Mouse (Mus musculus) right cerebral cortex, postnatal 10 days (tissue): Measurements from ENCODE around the gene Inpp5a.

Experiments used
- DNase-seq, 2 experiments: peaks; one replicate each; pipeline ENCODE4 v3.0.0; 2021; ENCODE audit warnings: low spot score in 2 of 2

Gene Inpp5a

GRCm38 (mm10) chr7:139388670-139389212 lies at the start of gene Inpp5a:
Inpp5a (plus strand) TSS chr7:139389109.
- DNase-seq, result peak; percentile 99

GRCm38 (mm10) chr7:139339184-139339583 lies 49.7 kb upstream of the Inpp5a start:
- DNase-seq, result no peak

GRCm38 (mm10) chr7:139341020-139341660 lies 47.8 kb upstream of the Inpp5a start:
- DNase-seq, result peak in 1 of 2 experiments; percentile 44

- no peak for DNase-seq
Observed at GRCm38 (mm10) chr7:139342809-139343208, 46.1 kb upstream of the Inpp5a start.

GRCm38 (mm10) chr7:139347051-139347450 lies 41.9 kb upstream of the Inpp5a start:
- DNase-seq, result no peak

GRCm38 (mm10) chr7:139350606-139351005 lies 38.3 kb upstream of the Inpp5a start:
- no peak for DNase-seq

GRCm38 (mm10) chr7:139354370-139355139 lies 34.4 kb upstream of the Inpp5a start:
- DNase-seq, result no peak

GRCm38 (mm10) chr7:139357043-139357442 lies 31.9 kb upstream of the Inpp5a start:
- no peak for DNase-seq

GRCm38 (mm10) chr7:139359906-139360305 lies 29.0 kb upstream of the Inpp5a start:
- no peak for DNase-seq

GRCm38 (mm10) chr7:139360890-139361559 lies 27.9 kb upstream of the Inpp5a start:
- DNase-seq, result no peak

- DNase-seq, result no peak
Observed at GRCm38 (mm10) chr7:139361799-139362198, 27.1 kb upstream of the Inpp5a start.

GRCm38 (mm10) chr7:139362514-139362913 lies 26.4 kb upstream of the Inpp5a start:
- DNase-seq, result no peak

GRCm38 (mm10) chr7:139363281-139364004 lies 25.5 kb upstream of the Inpp5a start:
- no peak for DNase-seq

GRCm38 (mm10) chr7:139364005-139364557 lies 24.8 kb upstream of the Inpp5a start:
- peak; percentile 72 to 76 for DNase-seq

GRCm38 (mm10) chr7:139364936-139365830 lies 23.7 kb upstream of the Inpp5a start:
- DNase-seq, result no peak

GRCm38 (mm10) chr7:139366131-139366530 lies 22.8 kb upstream of the Inpp5a start:
- no peak for DNase-seq

- no peak for DNase-seq
Observed at GRCm38 (mm10) chr7:139366549-139366948, 22.4 kb upstream of the Inpp5a start.

GRCm38 (mm10) chr7:139368218-139368617 lies 20.7 kb upstream of the Inpp5a start:
- no peak for DNase-seq

- peak; percentile 74 for DNase-seq
Observed at GRCm38 (mm10) chr7:139368722-139369380, 20.1 kb upstream of the Inpp5a start.
